Mouse (Mus musculus): ENCODE data around the gene Zfp874b. TPM values are rescaled to one million over a fixed set of nuclear protein-coding genes. Genes with fewer than 3 reads are reported as not detected.
"Not testable (repeated sequence)": the region's sequence is repeated elsewhere in the genome, so short reads cannot be mapped to it uniquely, and the experiment has no call there.

Zfp874b gene
- polyA plus RNA-seq, 1 experiment from 2014 or later: 2.3 TPM

- Histone ChIP-seq H3K9ac (peak within 1 kb of the TSS; percentile 53), H3K4me3 (peak within 1 kb of the TSS; percentile 53), H3K9me3 (no peaks in the 10 kb centered on the region), H3K36me3 (replicated peaks) (peaks cover 8% of the 10 kb centered on the region; the same call in 1 of the 2 replicates), H3K27ac (no peak within 1 kb of the TSS), H3K4me2 (peak within 1 kb of the TSS; percentile 78), H3K4me1 (peaks cover 10% of the 10 kb centered on the region; the same call in 1 of the 2 replicates), H3K27me3 (replicated peaks) (no peaks in the 10 kb centered on the region)
- ATAC-seq (replicated peaks): peak; percentile 97
- 2% methylated on average over 20 of the region's 20 CpGs for WGBS
These were observed 32.7 kb downstream of the Zfp874b start, which contains the start of gene Zfp874a for GRCm38 (mm10) chr13:67451172-67452020. Zfp874a (minus strand) TSS chr13:67451624.

- H3K27ac ChIP-seq; H3K4me3 ChIP-seq; H3K9ac ChIP-seq; H3K9me3 ChIP-seq; H3K36me3 ChIP-seq (replicated peaks); H3K27me3 ChIP-seq (replicated peaks); H3K4me2 ChIP-seq; H3K4me1 ChIP-seq; ATAC-seq (replicated peaks): not testable (repeated sequence)
- WGBS: 90% methylated on average over 1 of the region's 3 CpGs
These were observed 47.0 kb downstream of the Zfp874b start for GRCm38 (mm10) chr13:67437095-67437494.

GRCm38 (mm10) chr13:67428116-67428515 is 55.9 kb downstream of the Zfp874b start:
- Histone ChIP-seq H3K4me1 (no peaks in the 10 kb centered on the region), H3K36me3 (replicated peaks) (no peaks in the 10 kb centered on the region), H3K9ac (no peak overlapping the region), H3K4me3 (no peak overlapping the region), H3K27ac (no peak overlapping the region), H3K9me3 (no peaks in the 10 kb centered on the region), H3K27me3 (replicated peaks) (no peaks in the 10 kb centered on the region; the same call in 1 of the 2 replicates), H3K4me2 (no peak overlapping the region)
- no peak for ATAC-seq (replicated peaks)
- 62% methylated on average over 3 of the region's 3 CpGs for WGBS

- not testable (repeated sequence) for H3K4me3 ChIP-seq; H3K9ac ChIP-seq; ATAC-seq (replicated peaks); H3K27ac ChIP-seq; H3K4me1 ChIP-seq; H3K4me2 ChIP-seq; H3K36me3 ChIP-seq (replicated peaks); H3K9me3 ChIP-seq; H3K27me3 ChIP-seq (replicated peaks)
These were observed 58.4 kb downstream of the Zfp874b start for GRCm38 (mm10) chr13:67425699-67426098.

GRCm38 (mm10) chr13:67422532-67422931 is 61.5 kb downstream of the Zfp874b start:
- not testable (repeated sequence) for H3K36me3 ChIP-seq (replicated peaks); H3K9ac ChIP-seq; H3K9me3 ChIP-seq; H3K4me3 ChIP-seq; H3K27ac ChIP-seq; H3K4me2 ChIP-seq; ATAC-seq (replicated peaks); H3K27me3 ChIP-seq (replicated peaks)
- WGBS: 78% methylated on average over 2 of the region's 2 CpGs
- peaks cover 11% of the 10 kb centered on the region for H3K4me1 ChIP-seq

Other genes starting within 250 kb of the Zfp874b start
- gene Zfp458, start 205.8 kb downstream of the Zfp874b start, polyA plus RNA-seq (2015; fragmentation: Nextera tagmentation; extraction: Ambion mirVana): 5.1 and 6.3 TPM in 2 replicates
- 0.91 and 1.5 TPM in 2 replicates for gene Zfp457, start 177.8 kb downstream of the Zfp874b start, polyA plus RNA-seq (2015; fragmentation: Nextera tagmentation; extraction: Ambion mirVana)
- gene Zfp595, start 151.7 kb downstream of the Zfp874b start, polyA plus RNA-seq (2015; fragmentation: Nextera tagmentation; extraction: Ambion mirVana): 1.4 and 1.6 TPM in 2 replicates
- gene Gm28044, start 123.7 kb downstream of the Zfp874b start, polyA plus RNA-seq (2015; fragmentation: Nextera tagmentation; extraction: Ambion mirVana): not detected in 2 replicates
- 0.49 and 0.68 TPM in 2 replicates for gene Zfp953, start 123.7 kb downstream of the Zfp874b start, polyA plus RNA-seq (2015; fragmentation: Nextera tagmentation; extraction: Ambion mirVana)
- not detected in 2 replicates for gene Gm28041, start 108.5 kb downstream of the Zfp874b start, polyA plus RNA-seq (2015; fragmentation: Nextera tagmentation; extraction: Ambion mirVana)
- gene Zfp456, start 108.4 kb downstream of the Zfp874b start, polyA plus RNA-seq (2015; fragmentation: Nextera tagmentation; extraction: Ambion mirVana): 0.53 and 0.79 TPM in 2 replicates
- gene Zfp429, start 84.4 kb downstream of the Zfp874b start, polyA plus RNA-seq (2015; fragmentation: Nextera tagmentation; extraction: Ambion mirVana): 4.2 and 4.9 TPM in 2 replicates
- gene Zfp459, start 62.8 kb downstream of the Zfp874b start, polyA plus RNA-seq (2015; fragmentation: Nextera tagmentation; extraction: Ambion mirVana): 1.0 and 1.3 TPM in 2 replicates
- 5.6 and 6.6 TPM in 2 replicates for gene Zfp874a, start 32.6 kb downstream of the Zfp874b start, polyA plus RNA-seq (2015; fragmentation: Nextera tagmentation; extraction: Ambion mirVana)
- gene Zfp58, start 16.3 kb upstream of the Zfp874b start, polyA plus RNA-seq (2015; fragmentation: Nextera tagmentation; extraction: Ambion mirVana): 13.0 and 13.7 TPM in 2 replicates
- not detected in 2 replicates for gene Gm26965, start 41.9 kb upstream of the Zfp874b start, polyA plus RNA-seq (2015; fragmentation: Nextera tagmentation; extraction: Ambion mirVana)
- gene Zfp87, start 41.9 kb upstream of the Zfp874b start, polyA plus RNA-seq (2015; fragmentation: Nextera tagmentation; extraction: Ambion mirVana): 36.8 and 39.6 TPM in 2 replicates
- 13.4 and 14.7 TPM in 2 replicates for gene Zfp748, start 69.6 kb upstream of the Zfp874b start, polyA plus RNA-seq (2015; fragmentation: Nextera tagmentation; extraction: Ambion mirVana)
- 4.7 and 4.9 TPM in 2 replicates for gene Zfp729b, start 125.4 kb upstream of the Zfp874b start, polyA plus RNA-seq (2015; fragmentation: Nextera tagmentation; extraction: Ambion mirVana)
- 0.26 TPM in 1 of 2 replicates, not detected in the other for gene Gm49345, start 153.5 kb upstream of the Zfp874b start, polyA plus RNA-seq (2015; fragmentation: Nextera tagmentation; extraction: Ambion mirVana)
- gene Zfp729a, start 153.5 kb upstream of the Zfp874b start, polyA plus RNA-seq (2015; fragmentation: Nextera tagmentation; extraction: Ambion mirVana): 3.1 and 3.6 TPM in 2 replicates
- 15.5 and 16.8 TPM in 2 replicates for gene Zfp738, start 202.8 kb upstream of the Zfp874b start, polyA plus RNA-seq (2015; fragmentation: Nextera tagmentation; extraction: Ambion mirVana)
- gene Zfp65, start 244.9 kb upstream of the Zfp874b start, polyA plus RNA-seq (2015; fragmentation: Nextera tagmentation; extraction: Ambion mirVana): 9.7 and 10.3 TPM in 2 replicates

Measured in midbrain, embryonic 15.5 days (tissue).